Mouse (Mus musculus) G1E (cell line): ENCODE results near the gene Rnf220. TPM values are rescaled to one million over a fixed set of nuclear protein-coding genes. Genes with fewer than 3 reads are reported as not detected.

Source experiments
- ATAC-seq: 2 replicates; pipeline ENCODE4 v1.8.0; 2016; ENCODE audit warnings: mild to moderate bottlenecking; ENCODE audit not compliant: insufficient number of reproducible peaks, poor library complexity, low FRiP score, severe bottlenecking; ENCODE audit errors: extremely low read depth
- DNase-seq: peaks from one replicate; pipeline ENCODE4 v3.0.0; 2012; ENCODE audit warnings: low spot score
- H3K27me3 ChIP-seq: 2 replicates; pipeline ENCODE4 v1.6.1; 2012; ENCODE audit warnings: mild to moderate bottlenecking, low read length, inconsistent platforms; ENCODE audit not compliant: insufficient read depth
- H3K36me3 ChIP-seq: replicated peaks from 2 replicates; pipeline ENCODE3; 2012; ENCODE audit warnings: mild to moderate bottlenecking, inconsistent platforms
- H3K4me1 ChIP-seq: 2 replicates; pipeline ENCODE4 v1.6.1; 2012; ENCODE audit warnings: low read depth, low read length, inconsistent platforms, mixed read lengths; ENCODE audit not compliant: insufficient read depth
- H3K4me3 ChIP-seq: 2 replicates; pipeline ENCODE4 v1.5.1; 2012; ENCODE audit warnings: low read depth, mild to moderate bottlenecking, inconsistent platforms, low read length, moderate library complexity, mixed read lengths
- H3K9me3 ChIP-seq: replicated peaks from 2 replicates; pipeline ENCODE4 v1.6.1; 2012; ENCODE audit warnings: inconsistent platforms
- CTCF ChIP-seq: IDR thresholded peaks from 2 replicates; pipeline ENCODE4 v1.5.1; 2012; ENCODE audit warnings: low read depth, low read length, inconsistent platforms, mixed read lengths
- GATA1 ChIP-seq: IDR thresholded peaks from 2 replicates; pipeline ENCODE4 v1.6.1; 2012; ENCODE audit warnings: borderline replicate concordance, low read length, inconsistent platforms, mixed read lengths
- GATA2 ChIP-seq: IDR thresholded peaks from 2 replicates; pipeline ENCODE4 v1.6.1; 2012; ENCODE audit warnings: low read depth, low read length, inconsistent platforms, borderline replicate concordance
- POLR2AphosphoS5 ChIP-seq: IDR thresholded peaks from 2 replicates; pipeline ENCODE4 v1.6.1; 2012; ENCODE audit warnings: low read depth, low read length, inconsistent platforms; ENCODE audit not compliant: insufficient replicate concordance
- TAL1 ChIP-seq: conservative IDR thresholded peaks from 2 replicates; pipeline ENCODE4 v1.6.1; 2012; ENCODE audit warnings: low read depth, low read length, inconsistent platforms, mixed read lengths
- polyA plus RNA-seq: library from polyadenylated mRNA; stranded (reverse); fragments of >175 nt; gene quantifications from 2 replicates; pipeline ENCODE4 v1.2.3, GENCODE M21; 2012
- total RNA-seq, 2 experiments: library from RNA; stranded (forward) in 1 of 2; stranded (reverse) in 1 of 2; fragments of 200-1000 nt in 1 of 2; fragments of >200 nt in 1 of 2; fragmentation: Nextera tagmentation in 1 of 2; gene quantifications; 2 replicates each; pipeline ENCODE4 v1.2.3; 2014 to 2017

The Rnf220 gene
- total and polyA plus RNA-seq, 3 experiments, result 87.7 to 113 (median 88.7) TPM

DNA sequence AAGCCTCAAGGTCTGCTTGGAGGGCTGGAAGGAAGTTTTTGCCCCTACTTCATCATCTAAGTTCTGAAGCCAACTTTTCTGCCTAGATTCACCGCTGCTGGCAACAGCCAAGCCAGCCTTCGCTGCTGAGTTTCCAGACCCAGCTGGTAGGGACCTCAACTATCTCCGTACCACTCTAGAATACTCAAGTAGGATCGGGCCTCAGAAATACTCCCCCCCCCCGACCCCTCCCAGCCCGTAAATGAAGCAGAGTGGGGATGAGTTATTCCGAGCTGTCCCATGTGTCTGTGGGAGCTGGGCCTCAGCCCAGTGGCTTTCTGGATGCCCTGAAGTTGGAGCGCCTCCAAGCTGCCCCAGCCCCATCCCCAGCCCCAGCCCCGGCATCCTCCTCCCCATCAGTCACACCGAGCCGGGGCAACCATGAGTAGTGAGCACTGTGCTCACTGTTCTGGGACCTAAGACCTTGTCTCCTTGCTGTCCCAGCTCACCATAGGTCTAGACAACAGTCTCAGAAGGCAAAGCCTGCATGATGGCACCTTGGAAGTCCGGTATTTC lies 146.6 kb downstream of the Rnf220 start:
- TF ChIP-seq TAL1 (no peak), GATA2 (no peak), POLR2AphosphoS5 (no peak), GATA1 (no peak), CTCF (no peak)
- DNase-seq, result no peak
- no peaks in the 10 kb centered on the region for H3K36me3 ChIP-seq
- H3K27me3 ChIP-seq, result peaks cover 9% of the 10 kb centered on the region
- no peak for ATAC-seq
- H3K9me3 ChIP-seq, result no peaks in the 10 kb centered on the region
- no peak overlapping the region for H3K4me3 ChIP-seq
- no peaks in the 10 kb centered on the region for H3K4me1 ChIP-seq

DNA sequence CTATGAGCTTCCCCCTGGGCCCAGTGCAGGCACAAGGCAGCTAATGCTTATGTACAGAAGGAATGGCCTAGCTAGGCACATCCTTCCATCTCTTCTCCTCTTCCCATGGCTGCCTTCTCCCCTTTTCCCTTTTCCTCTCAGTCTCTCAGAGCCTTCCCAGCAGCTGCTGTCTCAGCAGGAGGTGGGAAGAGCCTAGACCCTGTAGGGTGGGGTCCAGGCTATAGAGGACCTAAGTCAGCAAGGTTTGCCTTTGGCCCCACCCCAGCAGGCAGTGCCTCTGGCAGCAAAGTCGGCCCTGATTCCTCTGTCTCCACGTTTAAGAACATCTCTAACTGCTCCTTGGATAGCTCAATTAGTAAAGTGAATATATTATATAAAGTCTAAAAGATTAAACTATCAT lies 147.5 kb downstream of the Rnf220 start:
- Histone ChIP-seq H3K9me3 (no peaks in the 10 kb centered on the region), H3K4me1 (no peaks in the 10 kb centered on the region), H3K27me3 (peaks cover 11% of the 10 kb centered on the region), H3K36me3 (no peaks in the 10 kb centered on the region), H3K4me3 (no peak overlapping the region)
- DNase-seq (no peak), ATAC-seq (no peak)
- TF ChIP-seq CTCF (no peak), GATA2 (no peak), TAL1 (no peak)

- H3K4me1 ChIP-seq, result no peaks in the 10 kb centered on the region
- H3K36me3 ChIP-seq, result no peaks in the 10 kb centered on the region
- H3K9me3 ChIP-seq, result no peaks in the 10 kb centered on the region
- peaks cover 15% of the 10 kb centered on the region for H3K27me3 ChIP-seq
- TF ChIP-seq CTCF (no peak), POLR2AphosphoS5 (no peak)
- H3K4me3 ChIP-seq, result no peak overlapping the region
- DNase-seq (peak; percentile 15), ATAC-seq (no peak)
Measured at GRCm38 (mm10) chr4:117346025-117346424, 150.8 kb downstream of the Rnf220 start.

GRCm38 (mm10) chr4:117343385-117343784 lies 153.5 kb downstream of the Rnf220 start:
- H3K27me3 ChIP-seq, result peaks cover 15% of the 10 kb centered on the region
- no peak for DNase-seq
- ATAC-seq, result no peak

DNA sequence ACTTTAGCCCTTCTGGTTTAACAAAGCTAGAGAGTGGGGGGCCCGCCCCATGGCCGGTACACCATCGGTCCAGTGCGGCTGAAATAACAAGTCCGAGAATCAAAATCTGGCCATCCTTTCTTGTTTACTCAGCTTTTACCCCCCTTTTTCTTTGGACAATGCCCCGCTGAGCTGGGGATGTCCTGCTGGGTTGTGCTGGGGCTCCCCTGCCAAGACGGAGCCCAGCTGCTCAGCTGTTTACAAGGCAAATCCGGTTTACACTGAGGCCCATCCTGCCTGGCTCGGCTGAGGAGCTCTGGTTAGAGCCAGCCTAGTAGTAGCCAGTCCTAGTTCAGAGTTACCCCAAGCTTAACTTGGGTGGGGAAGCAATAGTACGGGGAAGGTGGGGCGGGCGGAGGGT lies 154.1 kb downstream of the Rnf220 start:
- Histone ChIP-seq H3K27me3 (peaks cover 15% of the 10 kb centered on the region), H3K36me3 (no peaks in the 10 kb centered on the region), H3K9me3 (no peaks in the 10 kb centered on the region), H3K4me3 (no peak overlapping the region), H3K4me1 (no peaks in the 10 kb centered on the region)
- TF ChIP-seq POLR2AphosphoS5 (no peak), TAL1 (no peak), GATA2 (no peak), CTCF (no peak), GATA1 (no peak)
- no peak for DNase-seq
- no peak for ATAC-seq

More at GRCm38 (mm10) chr4:117343385-117343784, 153.5 kb downstream of the Rnf220 start:
- no peak for TF ChIP-seq TAL1
- TF ChIP-seq POLR2AphosphoS5, result no peak
- no peak for TF ChIP-seq GATA1
- no peak for TF ChIP-seq GATA2
- no peak for TF ChIP-seq CTCF
- Histone ChIP-seq H3K4me1 (no peaks in the 10 kb centered on the region), H3K4me3 (no peak overlapping the region), H3K36me3 (no peaks in the 10 kb centered on the region), H3K9me3 (no peaks in the 10 kb centered on the region)

- H3K9me3 ChIP-seq, result no peaks in the 10 kb centered on the region
- H3K36me3 ChIP-seq, result no peaks in the 10 kb centered on the region
- H3K4me1 ChIP-seq, result no peaks in the 10 kb centered on the region
- no peak for TF ChIP-seq TAL1
- TF ChIP-seq GATA2, result no peak
- TF ChIP-seq CTCF, result no peak
- no peak for TF ChIP-seq GATA1
- TF ChIP-seq POLR2AphosphoS5, result no peak
- DNase-seq, result no peak
- H3K27me3 ChIP-seq, result peaks cover 16% of the 10 kb centered on the region
- ATAC-seq, result no peak
- no peak overlapping the region for H3K4me3 ChIP-seq
Measured at GRCm38 (mm10) chr4:117341282-117341681, 155.6 kb downstream of the Rnf220 start.

- no peaks in the 10 kb centered on the region for H3K9me3 ChIP-seq
- no peaks in the 10 kb centered on the region for H3K4me1 ChIP-seq
- DNase-seq (no peak), ATAC-seq (no peak)
- H3K4me3 ChIP-seq, result no peak overlapping the region
- no peaks in the 10 kb centered on the region for H3K36me3 ChIP-seq
- no peak for TF ChIP-seq TAL1
- no peak for TF ChIP-seq CTCF
- TF ChIP-seq GATA1, result no peak
- no peak for TF ChIP-seq POLR2AphosphoS5
- TF ChIP-seq GATA2, result no peak
- peaks cover 17% of the 10 kb centered on the region for H3K27me3 ChIP-seq
Measured at GRCm38 (mm10) chr4:117339796-117340195, 157.1 kb downstream of the Rnf220 start.
